Mouse (Mus musculus): ENCODE measurements at regions not wholly inside any gene's neighbourhood (a gene's known extent, or its start where the extent isn't known, plus 50 kb on each side); places are given as distances from the start of the nearest gene placed in this dataset.

DNA sequence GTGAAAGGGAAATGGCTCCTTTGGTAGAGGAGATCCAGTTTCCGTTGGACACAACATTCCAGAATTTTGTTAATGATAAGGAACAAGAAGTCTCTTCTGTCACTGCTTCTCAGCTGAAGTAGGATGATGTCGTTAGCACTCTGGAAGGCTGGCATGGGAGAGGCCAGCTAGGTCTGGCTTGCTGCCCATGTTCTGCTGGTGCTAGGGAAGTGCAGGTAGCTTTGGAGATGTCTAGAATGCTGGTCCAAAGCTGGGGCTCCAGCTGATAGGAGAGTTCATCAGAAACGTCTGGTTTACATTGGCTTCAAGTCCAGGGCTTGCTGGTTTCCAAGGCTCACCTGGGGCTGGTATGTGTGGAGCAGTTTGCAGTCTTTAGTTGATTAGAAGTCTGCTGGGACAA lies 156.3 kb downstream of the Diras2 start:
- Histone ChIP-seq H3K9me3 (replicated peaks) (peaks cover 10% of the 10 kb centered on the region), H3K27ac (no peak overlapping the region), H3K36me3 (no peaks in the 10 kb centered on the region), H3K9ac (no peak overlapping the region), H3K4me1 (no peaks in the 10 kb centered on the region), H3K4me3 (no peak overlapping the region), H3K27me3 (no peaks in the 10 kb centered on the region), H3K4me2 (replicated peaks) (no peak overlapping the region)
- 84% methylated on average over 3 of the region's 3 CpGs for WGBS
- no peak for ATAC-seq (ENCODE audit: low FRiP score)

DNA sequence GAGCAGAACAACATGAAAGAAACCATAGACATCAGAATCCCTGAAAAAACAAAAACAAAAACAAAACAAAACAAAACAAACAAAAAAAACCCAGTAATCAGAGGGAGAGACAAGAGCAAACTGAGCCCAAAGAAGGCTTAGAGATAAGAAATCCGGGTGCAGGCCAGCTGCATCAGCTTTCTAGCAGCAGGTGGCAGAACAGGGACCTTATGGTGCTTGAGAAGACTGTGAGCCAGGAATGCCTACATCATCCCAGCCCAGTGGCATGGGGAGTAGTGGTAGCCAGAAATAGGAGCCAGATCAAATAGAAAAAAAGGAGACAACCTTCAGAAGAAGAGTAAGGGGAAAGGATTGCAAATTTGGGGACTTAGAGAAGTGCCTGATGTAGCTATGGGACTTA lies 152.8 kb downstream of the Diras2 start:
- WGBS, result 44% methylated on average over 1 of the region's 1 CpGs
- Histone ChIP-seq H3K4me1 (no peaks in the 10 kb centered on the region), H3K36me3 (no peaks in the 10 kb centered on the region), H3K27me3 (no peaks in the 10 kb centered on the region), H3K4me3 (no peak overlapping the region), H3K27ac (no peak overlapping the region), H3K9ac (no peak overlapping the region), H3K4me2 (replicated peaks) (no peak overlapping the region), H3K9me3 (replicated peaks) (peaks cover 16% of the 10 kb centered on the region)
- no peak for ATAC-seq (ENCODE audit: low FRiP score)

GRCm38 (mm10) chr13:52389271-52389670 lies 141.8 kb downstream of the Diras2 start:
- 91% methylated on average over 5 of the region's 5 CpGs for WGBS
- H3K27me3 ChIP-seq, result no peaks in the 10 kb centered on the region
- ATAC-seq (ENCODE audit: low FRiP score), result no peak
- H3K4me1 ChIP-seq, result no peaks in the 10 kb centered on the region
- no peak overlapping the region for H3K9ac ChIP-seq
- no peak overlapping the region for H3K4me2 ChIP-seq (replicated peaks)
- no peak overlapping the region for H3K4me3 ChIP-seq
- H3K9me3 ChIP-seq (replicated peaks), result 0 out of 2 replicates have a peak, but pooled peaks cover 5% of the 10 kb centered on the region
- H3K27ac ChIP-seq, result no peak overlapping the region
- no peaks in the 10 kb centered on the region for H3K36me3 ChIP-seq

GRCm38 (mm10) chr13:52395786-52396185 lies 135.3 kb downstream of the Diras2 start:
- Histone ChIP-seq H3K9me3 (replicated peaks) (no peaks in the 10 kb centered on the region), H3K4me3 (no peak overlapping the region), H3K27me3 (no peaks in the 10 kb centered on the region), H3K36me3 (no peaks in the 10 kb centered on the region), H3K4me1 (no peaks in the 10 kb centered on the region), H3K27ac (no peak overlapping the region), H3K9ac (no peak overlapping the region), H3K4me2 (replicated peaks) (no peak overlapping the region)
- 89% methylated on average over 8 of the region's 8 CpGs for WGBS
- no peak for ATAC-seq (ENCODE audit: low FRiP score)

- Histone ChIP-seq H3K9me3 (replicated peaks) (no peaks in the 10 kb centered on the region), H3K4me2 (replicated peaks) (no peak overlapping the region), H3K4me3 (no peak overlapping the region), H3K9ac (no peak overlapping the region), H3K4me1 (no peaks in the 10 kb centered on the region), H3K27me3 (no peaks in the 10 kb centered on the region), H3K36me3 (no peaks in the 10 kb centered on the region), H3K27ac (no peak overlapping the region)
- no peak for ATAC-seq (ENCODE audit: low FRiP score)
- WGBS, result 79% methylated on average over 6 of the region's 6 CpGs
Observed at GRCm38 (mm10) chr13:52398344-52398743, 132.7 kb downstream of the Diras2 start.

DNA sequence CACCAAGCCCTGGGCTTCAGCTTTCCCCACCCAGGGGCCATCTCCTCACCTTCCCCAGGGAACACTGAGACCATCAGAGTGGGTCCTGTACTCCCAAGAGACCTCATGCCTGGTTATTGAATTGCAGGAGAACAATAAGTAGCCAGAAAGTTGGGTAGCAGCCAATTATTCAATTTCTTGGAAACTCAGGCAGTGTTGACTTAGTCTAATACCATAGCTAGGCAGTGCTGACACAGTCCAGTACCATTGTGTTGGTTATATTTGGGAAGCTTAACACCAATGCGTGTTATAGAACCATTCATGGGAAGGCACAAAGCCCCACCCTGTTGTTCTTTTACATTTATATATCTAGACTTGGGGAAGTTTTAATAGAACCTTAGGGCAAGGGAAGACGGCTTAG lies 131.9 kb downstream of the Diras2 start:
- no peak overlapping the region for H3K9ac ChIP-seq
- H3K27me3 ChIP-seq, result no peaks in the 10 kb centered on the region
- H3K27ac ChIP-seq, result no peak overlapping the region
- no peak overlapping the region for H3K4me2 ChIP-seq (replicated peaks)
- H3K9me3 ChIP-seq (replicated peaks), result no peaks in the 10 kb centered on the region
- ATAC-seq (ENCODE audit: low FRiP score), result no peak
- H3K36me3 ChIP-seq, result no peaks in the 10 kb centered on the region
- H3K4me1 ChIP-seq, result no peaks in the 10 kb centered on the region
- H3K4me3 ChIP-seq, result no peak overlapping the region
- 88% methylated on average over 2 of the region's 2 CpGs for WGBS

DNA sequence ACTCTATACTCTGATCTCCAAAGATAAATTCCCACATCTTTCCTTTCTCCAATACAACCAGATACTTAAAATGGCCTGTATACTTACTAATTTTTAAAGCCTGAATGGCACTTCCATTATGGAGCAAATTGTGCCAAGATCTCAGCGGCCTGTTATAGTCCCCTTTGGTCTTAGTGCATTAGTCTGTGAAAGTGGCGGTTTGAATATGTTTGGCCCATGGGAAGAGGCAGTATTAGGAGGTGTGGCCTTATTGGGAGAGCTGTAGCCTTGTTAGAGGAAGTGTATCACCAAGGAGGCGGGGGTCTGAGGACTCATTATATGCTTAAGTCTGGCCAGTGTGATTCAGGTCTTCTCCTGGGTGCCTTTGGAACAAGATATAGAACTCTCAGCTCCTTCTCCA lies 127.3 kb downstream of the Diras2 start:
- no peak overlapping the region for H3K4me2 ChIP-seq (replicated peaks)
- H3K9me3 ChIP-seq (replicated peaks), result no peaks in the 10 kb centered on the region

DNA sequence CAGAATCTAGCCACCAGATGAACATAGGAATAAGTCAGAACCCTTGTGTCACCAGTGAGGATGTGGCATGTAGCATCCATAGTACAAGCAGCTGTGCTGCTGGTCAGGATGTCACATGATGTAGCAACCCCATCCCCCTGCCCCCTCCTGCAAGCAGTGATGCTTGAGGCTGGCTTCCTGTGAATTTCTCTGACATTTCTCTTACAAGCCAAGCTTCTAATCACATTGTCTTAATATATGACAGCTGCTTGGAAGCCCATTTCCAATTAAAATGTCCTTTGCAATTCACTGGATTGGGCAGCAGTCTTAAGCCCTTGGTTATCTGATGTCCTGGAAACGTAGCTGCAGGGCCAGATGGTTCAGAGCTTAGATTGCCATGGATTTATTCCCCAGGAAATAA lies 114.8 kb downstream of the Diras2 start:
- Histone ChIP-seq H3K4me3 (no peak overlapping the region), H3K27ac (no peak overlapping the region), H3K9me3 (replicated peaks) (peaks cover 8% of the 10 kb centered on the region; the same call in 1 of the 2 replicates), H3K9ac (no peak overlapping the region), H3K36me3 (no peaks in the 10 kb centered on the region), H3K4me2 (replicated peaks) (no peak overlapping the region), H3K4me1 (no peaks in the 10 kb centered on the region), H3K27me3 (no peaks in the 10 kb centered on the region)
- ATAC-seq (ENCODE audit: low FRiP score), result no peak
- 51% methylated on average over 1 of the region's 1 CpGs for WGBS

More for the DNA sequence above, 127.3 kb downstream of the Diras2 start:
- no peaks in the 10 kb centered on the region for H3K36me3 ChIP-seq
- no peak overlapping the region for H3K4me3 ChIP-seq
- no peak overlapping the region for H3K9ac ChIP-seq
- H3K4me1 ChIP-seq, result no peaks in the 10 kb centered on the region
- H3K27ac ChIP-seq, result no peak overlapping the region
- no peak for ATAC-seq (ENCODE audit: low FRiP score)
- 79% methylated on average over 3 of the region's 3 CpGs for WGBS
- H3K27me3 ChIP-seq, result no peaks in the 10 kb centered on the region

DNA sequence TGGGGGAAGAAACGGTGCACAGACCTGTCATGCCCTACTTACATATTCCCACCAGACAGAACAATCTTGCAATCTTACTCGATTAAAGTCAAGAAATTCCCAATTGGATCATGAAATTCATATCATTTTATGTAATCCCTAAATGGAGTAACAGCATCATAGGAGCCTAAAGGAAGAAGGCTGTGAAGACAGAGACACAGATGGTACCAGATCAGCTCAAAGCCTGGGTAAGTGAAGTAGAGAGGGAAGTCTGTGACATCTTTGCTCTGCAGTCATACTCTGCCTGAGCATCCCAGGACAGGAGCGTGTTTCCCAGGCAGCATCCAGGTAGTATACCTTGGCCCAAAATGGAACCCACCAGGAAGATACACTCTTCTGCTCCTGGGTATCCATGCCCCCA lies 108.6 kb downstream of the Diras2 start:
- ATAC-seq (ENCODE audit: low FRiP score), result no peak

GRCm38 (mm10) chr13:52428527-52428926 lies 102.6 kb downstream of the Diras2 start:
- H3K36me3 ChIP-seq, result no peaks in the 10 kb centered on the region
- 88% methylated on average over 5 of the region's 5 CpGs for WGBS
- no peak for ATAC-seq (ENCODE audit: low FRiP score)
- no peak overlapping the region for H3K9ac ChIP-seq
- no peak overlapping the region for H3K4me3 ChIP-seq
- no peaks in the 10 kb centered on the region for H3K4me1 ChIP-seq
- no peaks in the 10 kb centered on the region for H3K27me3 ChIP-seq
- H3K9me3 ChIP-seq (replicated peaks), result no peaks in the 10 kb centered on the region
- no peak overlapping the region for H3K27ac ChIP-seq
- H3K4me2 ChIP-seq (replicated peaks), result no peak overlapping the region

More for the DNA sequence above, 108.6 kb downstream of the Diras2 start:
- Histone ChIP-seq H3K36me3 (no peaks in the 10 kb centered on the region), H3K4me2 (replicated peaks) (no peak overlapping the region), H3K27me3 (no peaks in the 10 kb centered on the region), H3K9me3 (replicated peaks) (no peaks in the 10 kb centered on the region), H3K4me3 (no peak overlapping the region), H3K4me1 (no peaks in the 10 kb centered on the region), H3K27ac (no peak overlapping the region), H3K9ac (no peak overlapping the region)
- WGBS, result 88% methylated on average over 3 of the region's 3 CpGs

DNA sequence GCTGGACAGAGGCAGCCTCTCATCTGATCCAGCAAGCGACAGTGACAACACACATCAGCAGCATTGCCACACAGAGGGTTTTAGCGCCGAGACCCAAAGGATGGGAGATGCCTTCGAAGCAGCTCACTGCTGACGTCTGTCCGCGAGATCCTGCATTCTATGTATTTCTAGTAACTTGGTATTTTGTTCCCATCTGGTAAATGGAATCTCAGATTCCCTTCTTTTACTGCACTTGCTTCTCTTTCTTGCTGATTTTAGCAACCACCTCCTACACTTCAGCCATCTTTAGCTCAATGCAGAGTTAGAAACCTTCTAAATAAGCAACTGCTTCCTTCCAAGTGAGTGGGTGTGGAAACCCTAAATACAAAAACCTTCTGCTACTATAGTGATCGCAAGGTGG lies 94.3 kb downstream of the Diras2 start:
- H3K27me3 ChIP-seq, result no peaks in the 10 kb centered on the region
- no peaks in the 10 kb centered on the region for H3K4me1 ChIP-seq
- no peaks in the 10 kb centered on the region for H3K36me3 ChIP-seq
- H3K4me3 ChIP-seq, result no peak overlapping the region
- no peak overlapping the region for H3K9ac ChIP-seq
- 86% methylated on average over 8 of the region's 8 CpGs for WGBS
- ATAC-seq (ENCODE audit: low FRiP score), result no peak
- no peaks in the 10 kb centered on the region for H3K9me3 ChIP-seq (replicated peaks)
- H3K27ac ChIP-seq, result no peak overlapping the region
- H3K4me2 ChIP-seq (replicated peaks), result no peak overlapping the region

GRCm38 (mm10) chr13:52445513-52445912 lies 85.6 kb downstream of the Diras2 start:
- 86% methylated on average over 10 of the region's 10 CpGs for WGBS

DNA sequence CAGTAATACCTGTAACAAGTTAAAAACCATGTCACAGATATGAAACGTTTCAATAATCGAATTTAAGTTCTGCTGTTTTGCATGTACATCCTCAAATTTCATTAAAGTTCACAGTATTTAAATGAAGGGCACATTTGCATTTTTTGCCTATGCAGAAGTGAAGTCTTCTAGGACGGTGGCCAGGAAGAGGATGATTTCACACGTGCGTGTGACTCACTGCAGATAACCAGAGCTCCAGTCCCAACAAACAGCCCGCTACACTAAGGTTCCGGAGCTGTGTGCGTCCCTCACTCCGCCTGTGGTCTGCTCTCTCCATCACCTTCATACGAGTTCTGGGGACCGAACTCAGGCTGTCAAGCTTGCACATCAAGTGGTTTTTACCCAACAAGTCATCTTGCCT lies 82.2 kb downstream of the Diras2 start:
- Histone ChIP-seq H3K9ac (no peak overlapping the region), H3K4me3 (no peak overlapping the region), H3K27ac (no peak overlapping the region), H3K4me2 (replicated peaks) (no peak overlapping the region), H3K4me1 (peaks cover 11% of the 10 kb centered on the region), H3K36me3 (no peaks in the 10 kb centered on the region), H3K9me3 (replicated peaks) (no peaks in the 10 kb centered on the region), H3K27me3 (no peaks in the 10 kb centered on the region)
- 89% methylated on average over 11 of the region's 11 CpGs for WGBS
- no peak for ATAC-seq (ENCODE audit: low FRiP score)

More at GRCm38 (mm10) chr13:52445513-52445912, 85.6 kb downstream of the Diras2 start:
- ATAC-seq (ENCODE audit: low FRiP score), result no peak
- H3K4me3 ChIP-seq, result no peak overlapping the region
- H3K9me3 ChIP-seq (replicated peaks), result no peaks in the 10 kb centered on the region
- no peak overlapping the region for H3K9ac ChIP-seq
- no peak overlapping the region for H3K27ac ChIP-seq
- H3K4me2 ChIP-seq (replicated peaks), result no peak overlapping the region
- H3K36me3 ChIP-seq, result no peaks in the 10 kb centered on the region
- H3K27me3 ChIP-seq, result no peaks in the 10 kb centered on the region
- no peaks in the 10 kb centered on the region for H3K4me1 ChIP-seq

Measured in hindbrain, embryonic 12.5 days (tissue).